Mouse (Mus musculus): Measurements from ENCODE around the gene Gpn1.
A peak's percentile ranks its signal among the peaks of the same experiment; 100 is the strongest.
"Not testable (repeated sequence)": the region's sequence is repeated elsewhere in the genome, so short reads cannot be mapped to it uniquely, and the experiment has no call there.

Gpn1 gene

GRCm38 (mm10) chr5:31494513-31495297 lies at the start of gene Gpn1:
Gene Gpn1, plus strand, starts transcription at chr5:31494741.
- peak; percentile 90 to 95 for DNase-seq

DNA sequence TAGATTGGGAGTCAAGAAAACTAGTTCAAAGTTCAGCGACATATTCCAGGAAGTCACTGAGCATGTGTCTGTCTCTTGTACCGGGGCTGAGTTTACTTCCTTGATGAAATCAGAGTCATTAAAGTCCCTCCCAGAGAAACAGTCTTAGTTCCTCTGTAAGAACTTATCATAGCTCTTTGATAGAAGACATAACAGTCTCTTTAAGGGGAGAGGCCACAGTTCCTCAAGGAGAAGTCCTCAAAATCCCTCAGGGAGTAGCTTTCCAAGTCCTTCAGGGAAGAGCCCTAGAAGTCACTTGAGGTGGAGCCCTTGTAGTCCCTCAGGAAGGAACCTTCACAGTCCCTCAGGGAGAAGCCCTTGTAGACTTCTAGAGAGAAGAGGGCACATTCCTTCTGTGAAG lies 43.2 kb upstream of the Gpn1 start:
- DNase-seq, result no peak

GRCm38 (mm10) chr5:31451878-31452561 lies 42.5 kb upstream of the Gpn1 start, which contains the start of gene Zfp512:
Gene Zfp512, plus strand, starts transcription at chr5:31452431.
- peak; percentile 84 to 93 for DNase-seq

- DNase-seq, result no peak
Measured at GRCm38 (mm10) chr5:31452562-31452878, 42.0 kb upstream of the Gpn1 start.

DNA sequence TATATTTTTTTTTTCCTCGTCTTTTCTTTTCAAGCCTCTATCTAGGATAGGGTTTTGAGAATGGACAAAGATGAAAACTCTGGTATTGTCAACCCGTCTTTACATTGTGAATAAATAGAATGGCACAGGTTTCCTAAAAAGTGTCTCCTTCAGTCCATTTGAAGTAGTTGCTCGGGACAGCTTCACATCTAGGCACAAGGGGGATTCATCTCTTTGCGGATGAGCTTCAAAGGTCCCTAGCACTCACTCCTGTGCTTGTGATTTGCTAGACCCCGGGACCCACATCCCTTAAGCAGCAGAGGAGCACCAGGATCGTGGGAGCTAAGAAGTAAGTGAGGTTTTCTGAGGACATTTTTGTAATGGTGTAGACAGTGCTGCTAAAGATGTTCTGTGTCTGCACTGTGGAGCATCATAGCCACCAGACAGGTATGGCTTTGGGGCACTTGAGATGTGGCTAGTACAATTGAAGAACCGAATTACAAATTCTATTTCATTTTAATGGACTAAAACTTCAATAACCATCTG lies 41.6 kb upstream of the Gpn1 start:
- no peak for DNase-seq

- no peak for DNase-seq
Measured at GRCm38 (mm10) chr5:31467798-31468197, 26.7 kb upstream of the Gpn1 start.

GRCm38 (mm10) chr5:31469711-31470110 lies 24.8 kb upstream of the Gpn1 start:
- DNase-seq, result no peak

GRCm38 (mm10) chr5:31470334-31470733 lies 24.2 kb upstream of the Gpn1 start:
- peak; percentile 15 to 22 for DNase-seq

DNA sequence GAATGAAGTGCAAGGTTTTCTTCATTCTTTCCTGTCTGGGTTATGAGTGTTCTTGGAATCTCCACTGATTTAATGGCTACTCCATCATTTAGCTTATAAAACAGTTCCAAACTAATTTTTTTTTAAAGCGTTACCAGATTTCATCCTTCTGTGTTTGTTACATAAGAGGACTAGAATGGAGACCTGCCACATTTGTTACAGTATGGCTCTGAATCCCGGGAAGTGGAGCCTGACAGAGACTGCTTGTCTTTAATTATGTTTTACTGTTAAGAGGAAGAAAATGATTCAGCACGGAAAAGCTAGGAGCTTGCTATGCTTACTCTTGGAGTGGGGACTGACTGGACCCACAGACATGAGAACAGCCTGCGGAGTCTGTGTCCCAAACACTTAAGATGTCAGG lies 14.0 kb upstream of the Gpn1 start:
- no peak for DNase-seq

DNA sequence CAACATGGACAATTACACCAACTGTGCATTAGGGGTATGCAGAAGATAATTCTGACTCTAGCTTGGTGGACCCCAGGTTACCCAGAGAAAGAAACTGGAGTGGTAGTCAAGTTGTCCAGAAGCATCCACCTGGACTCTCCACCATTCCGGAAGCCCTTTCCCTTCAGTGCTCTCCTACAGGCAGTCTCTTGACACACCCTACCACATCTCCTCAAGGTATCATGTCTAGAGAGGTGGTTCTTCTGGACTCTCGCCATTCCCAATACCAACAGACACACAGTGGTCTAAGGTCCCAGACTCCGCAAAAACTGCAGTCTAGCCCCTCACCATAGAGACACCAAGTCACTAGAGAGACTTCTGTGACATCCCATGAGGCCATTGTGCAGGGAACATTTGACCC lies 9.1 kb upstream of the Gpn1 start, which contains the start of gene 4930548H24Rik:
4930548H24Rik (plus strand) TSS at position 301 of the 400 bp plus-strand sequence.
- DNase-seq, result no peak

- no peak for DNase-seq
Measured at GRCm38 (mm10) chr5:31487889-31488288, 6.7 kb upstream of the Gpn1 start.

DNA sequence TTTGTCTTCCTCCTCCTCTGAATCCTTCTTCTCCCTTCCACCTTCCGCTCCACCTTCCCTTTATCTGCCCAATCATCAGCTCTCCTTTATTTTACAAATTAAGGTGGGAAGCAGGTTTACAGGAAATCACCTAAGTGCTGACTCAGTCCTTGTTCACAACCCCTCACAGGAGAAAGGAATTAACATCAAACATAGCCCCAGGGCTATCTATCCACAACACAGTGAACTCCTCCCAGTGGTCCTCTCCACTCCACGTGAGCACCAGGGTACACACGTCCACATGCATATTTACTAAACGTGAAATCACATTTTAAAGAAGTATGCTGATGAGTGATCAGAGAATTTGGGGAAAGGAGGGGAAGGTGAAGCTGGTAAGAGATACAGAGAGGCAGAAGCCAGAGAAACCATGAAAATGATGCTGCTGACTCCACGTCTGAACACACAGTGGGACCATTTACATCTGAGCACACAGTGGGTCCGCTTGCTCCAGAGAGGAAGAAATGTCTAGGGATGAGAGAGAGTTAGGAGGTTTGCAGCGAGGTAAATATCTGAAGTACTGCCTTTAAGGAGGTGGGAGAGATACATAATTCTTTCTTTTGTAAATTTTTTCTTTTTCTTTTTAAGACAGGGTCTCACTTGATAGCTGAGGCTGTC lies 5.3 kb upstream of the Gpn1 start:
- DNase-seq, result no peak

GRCm38 (mm10) chr5:31492031-31492430 lies 2.5 kb upstream of the Gpn1 start:
- no peak for DNase-seq

DNA sequence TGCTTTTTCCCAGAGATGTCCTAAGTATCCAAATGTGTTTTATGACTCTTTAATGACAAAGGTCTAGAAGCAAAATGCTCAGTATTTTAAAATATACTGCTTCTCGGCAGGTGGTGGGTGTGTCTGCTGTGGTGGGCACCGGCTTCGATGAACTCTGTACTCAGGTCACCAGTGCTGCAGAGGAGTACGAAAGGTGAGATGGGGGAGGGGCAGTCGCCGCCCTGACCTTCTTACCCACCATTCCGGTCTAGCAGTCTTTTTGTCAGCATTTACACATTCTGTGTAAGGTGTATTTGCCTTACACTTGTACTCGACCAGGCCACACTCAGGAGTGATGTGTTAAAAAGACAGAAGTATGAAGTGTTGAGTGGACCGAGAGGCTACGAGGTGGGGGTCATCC lies 10.3 kb downstream of the Gpn1 start:
- no peak for DNase-seq

DNA sequence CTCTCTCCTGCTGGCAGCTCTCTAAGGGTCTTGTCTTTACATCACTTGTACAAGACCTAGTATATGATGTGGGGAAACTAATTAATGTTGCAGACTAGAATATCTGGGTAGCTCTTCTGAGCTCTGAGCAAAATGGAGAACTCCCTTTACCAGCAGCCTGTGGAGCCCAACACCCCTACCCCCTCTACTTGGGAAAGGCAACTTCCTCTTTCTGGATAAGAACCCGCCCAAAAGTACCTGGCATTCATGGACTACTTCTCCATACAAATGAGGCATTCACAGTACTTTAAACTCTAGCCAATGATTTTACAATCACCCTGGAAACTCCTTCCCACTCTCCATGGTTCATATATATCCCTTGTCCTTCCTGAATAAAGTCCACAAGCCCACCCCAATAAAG lies 17.9 kb downstream of the Gpn1 start:
- no peak for DNase-seq

DNA sequence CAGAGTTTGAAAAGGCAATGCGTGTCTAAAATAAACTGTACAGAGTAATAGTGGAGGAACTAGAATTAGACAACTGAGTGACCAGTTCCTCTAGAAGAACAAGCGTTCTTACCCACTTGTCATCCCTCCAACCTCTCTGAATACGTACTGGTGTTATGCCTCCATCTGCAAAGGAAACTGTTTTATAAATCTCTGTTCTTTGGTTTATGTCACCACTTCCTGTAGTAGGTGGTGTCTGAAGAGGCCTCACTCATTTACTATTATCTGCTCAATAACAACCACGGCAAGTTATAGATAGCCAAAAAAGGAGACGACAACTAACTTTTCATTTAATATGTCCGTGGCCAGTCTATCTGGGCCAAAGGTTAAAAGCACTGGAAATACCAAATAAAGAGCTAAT lies 26.0 kb downstream of the Gpn1 start:
- no peak for DNase-seq

DNA sequence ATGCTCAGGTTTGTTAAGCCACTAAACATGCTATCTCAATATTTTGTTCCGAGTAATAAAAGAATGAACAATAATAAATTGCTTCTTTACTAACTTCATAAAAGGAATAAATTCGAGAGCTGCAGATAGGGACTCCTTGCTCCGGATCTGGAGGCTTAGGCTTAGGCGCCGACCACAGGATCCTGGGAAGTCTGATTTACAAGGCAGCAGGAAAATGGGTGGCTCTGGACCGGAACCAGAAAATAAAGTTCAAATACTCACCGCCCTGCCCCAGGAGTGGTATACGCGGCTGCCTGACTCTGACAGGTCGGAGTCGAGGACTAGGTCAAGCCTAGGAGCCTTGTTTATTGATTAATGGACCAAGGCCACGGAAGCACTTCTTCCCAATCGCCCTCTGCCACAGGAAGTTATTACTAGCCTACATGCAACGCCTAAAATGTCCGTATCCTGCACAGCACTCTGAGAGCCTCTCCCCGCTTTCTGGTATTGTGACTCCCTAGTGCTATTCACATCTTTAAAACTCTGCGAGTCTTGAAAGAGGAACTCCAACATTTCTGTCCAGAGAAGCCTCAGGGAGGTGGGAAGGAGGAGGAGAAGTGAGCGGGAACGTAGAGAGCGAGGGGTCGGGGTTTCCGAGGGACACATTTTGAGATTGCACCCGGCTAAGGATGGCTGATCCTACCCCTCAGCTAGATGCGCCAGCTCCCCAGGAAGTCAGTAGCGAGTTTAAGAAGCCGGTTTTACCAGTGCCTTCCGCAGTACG lies 32.0 kb downstream of the Gpn1 start, which contains the start of gene Slc4a1ap:
Slc4a1ap (plus strand) TSS at position 642 of the 763 bp plus-strand sequence.
- peak; percentile 63 to 81 for DNase-seq

DNA sequence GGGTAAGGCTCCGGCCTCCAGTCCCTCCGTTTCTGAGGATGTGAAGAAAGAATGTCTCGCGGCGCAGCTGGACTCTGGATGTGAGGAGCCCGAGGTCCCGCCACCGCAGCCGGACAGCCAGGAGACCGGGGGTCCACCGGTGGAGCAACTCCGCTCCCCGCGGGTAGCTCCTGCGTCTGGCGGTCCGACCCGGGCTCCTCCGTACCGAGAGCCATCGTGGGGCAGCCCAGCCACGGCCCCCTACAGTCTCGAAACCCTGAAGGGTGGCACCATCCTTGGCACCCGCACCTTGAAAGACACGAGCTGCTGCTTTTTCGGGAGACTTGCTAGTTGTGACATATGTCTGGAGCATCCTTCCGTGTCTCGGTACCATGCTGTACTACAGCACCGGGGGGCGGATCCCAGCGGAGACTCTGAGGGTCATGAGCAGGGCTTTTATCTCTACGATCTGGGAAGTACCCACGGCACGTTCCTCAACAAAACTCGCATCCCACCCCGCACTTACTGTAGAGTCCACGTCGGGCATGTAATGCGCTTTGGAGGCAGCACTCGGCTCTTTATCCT lies 32.7 kb downstream of the Gpn1 start:
- no peak for DNase-seq

DNA sequence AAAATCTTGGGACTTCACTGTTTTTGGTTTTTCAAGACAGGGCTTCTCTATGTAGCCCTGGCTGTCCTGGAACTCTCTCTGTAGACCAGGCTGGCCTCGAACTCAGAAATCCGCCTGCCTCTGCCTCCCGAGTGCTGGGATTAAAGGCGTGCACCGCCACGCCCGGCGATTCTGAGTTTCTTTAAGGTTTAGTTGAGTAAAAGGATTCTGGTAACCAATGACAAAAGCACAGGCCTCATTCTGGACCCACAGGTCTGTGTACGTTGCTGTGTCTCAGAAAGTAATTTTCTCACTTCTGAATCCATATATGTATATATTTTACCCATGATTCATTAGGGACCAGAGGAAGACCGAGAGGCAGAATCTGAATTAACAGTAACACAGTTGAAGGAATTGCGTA lies 33.2 kb downstream of the Gpn1 start, which contains the start of gene Supt7l:
Supt7l (minus strand) TSS at position 101 of the 400 bp plus-strand sequence.
- DNase-seq, result not testable (repeated sequence)

- no peak for DNase-seq
Measured at GRCm38 (mm10) chr5:31528560-31528959, 34.0 kb downstream of the Gpn1 start.

DNA sequence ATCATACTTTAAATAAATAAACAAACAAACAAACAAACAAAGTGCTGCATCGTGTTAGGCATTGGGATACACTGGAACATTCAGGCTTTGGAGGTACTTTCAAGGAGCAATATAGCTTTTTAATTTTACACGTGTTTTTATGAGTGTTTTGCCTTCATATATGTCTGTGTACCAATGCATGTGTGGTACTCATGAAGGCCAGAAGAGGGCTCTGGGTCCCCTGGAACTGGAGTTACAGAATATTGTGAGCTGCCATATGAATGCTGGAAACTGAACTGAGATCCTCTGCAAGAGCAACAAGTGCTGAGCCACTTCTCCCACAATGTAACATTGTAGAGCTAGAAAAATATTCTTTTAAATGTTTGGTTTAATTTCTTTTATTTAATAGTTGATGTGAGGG lies 40.7 kb downstream of the Gpn1 start:
- DNase-seq, result no peak

DNA sequence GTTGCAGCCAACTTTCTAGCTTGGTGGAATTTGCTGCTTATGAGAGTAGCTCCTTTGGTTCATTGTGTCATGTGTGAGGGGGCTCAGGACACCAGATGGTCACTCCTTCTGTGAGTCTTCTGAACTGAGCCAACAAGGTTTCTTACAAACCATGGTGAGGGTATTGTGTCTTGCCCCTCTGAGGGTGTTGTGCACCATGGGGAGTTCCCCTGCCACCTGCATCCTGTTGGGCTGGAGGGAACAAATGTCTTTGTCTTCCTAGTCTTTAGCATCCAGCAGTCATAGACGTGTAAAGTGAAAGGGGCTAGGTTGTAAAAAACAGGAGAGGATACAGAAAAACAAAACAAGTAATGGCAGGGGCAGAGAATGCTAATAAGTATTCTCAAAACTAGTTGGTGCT lies 64.9 kb downstream of the Gpn1 start:
- no peak for DNase-seq

All from cerebellum, adult 18-20 months (tissue).